Mouse (Mus musculus) right cerebral cortex, postnatal 10 days (tissue): ENCODE measurements around the gene Nedd4.
"Not testable (repeated sequence)": the region's sequence is repeated elsewhere in the genome, so short reads cannot be mapped to it uniquely, and the experiment has no call there.

Experiments used
- DNase-seq, 2 experiments: peaks; one replicate each; pipeline ENCODE4 v3.0.0; 2021; ENCODE audit warnings: low spot score in 2 of 2

Gene Nedd4

GRCm38 (mm10) chr9:72652961-72653360, 9.2 kb upstream of the Nedd4 start:
- no peak for DNase-seq

GRCm38 (mm10) chr9:72653533-72653932, 8.6 kb upstream of the Nedd4 start:
- DNase-seq, result no peak

GRCm38 (mm10) chr9:72654593-72655242, 7.4 kb upstream of the Nedd4 start:
- peak; percentile 59 to 65 for DNase-seq

GRCm38 (mm10) chr9:72655602-72656001, 6.5 kb upstream of the Nedd4 start:
- DNase-seq, result no peak

- no peak for DNase-seq
Observed at GRCm38 (mm10) chr9:72656491-72656890, 5.7 kb upstream of the Nedd4 start.

GRCm38 (mm10) chr9:72656940-72657339, 5.2 kb upstream of the Nedd4 start:
- DNase-seq, result no peak

GRCm38 (mm10) chr9:72657694-72658093, 4.5 kb upstream of the Nedd4 start:
- DNase-seq, result no peak

- no peak for DNase-seq
Observed at GRCm38 (mm10) chr9:72660139-72660538, 2.0 kb upstream of the Nedd4 start.

GRCm38 (mm10) chr9:72660911-72661310, 1.2 kb upstream of the Nedd4 start:
- no peak for DNase-seq

GRCm38 (mm10) chr9:72661561-72661894, 618 bp upstream of the Nedd4 start:
- no peak for DNase-seq

- peak; percentile 82 to 89 for DNase-seq
Observed at GRCm38 (mm10) chr9:72662691-72663533, 766 bp downstream of the Nedd4 start.

- no peak for DNase-seq
Observed at GRCm38 (mm10) chr9:72663534-72663918, 1.4 kb downstream of the Nedd4 start.

GRCm38 (mm10) chr9:72664409-72665351, 2.5 kb downstream of the Nedd4 start:
- peak in 1 of 2 experiments; percentile 65 for DNase-seq

- DNase-seq, result no peak
Observed at GRCm38 (mm10) chr9:72665517-72665916, 3.4 kb downstream of the Nedd4 start.

GRCm38 (mm10) chr9:72666352-72667021, 4.3 kb downstream of the Nedd4 start:
- not testable (repeated sequence) for DNase-seq

GRCm38 (mm10) chr9:72667126-72667525, 5.0 kb downstream of the Nedd4 start:
- peak in 1 of 2 experiments; percentile 17 for DNase-seq

- DNase-seq, result no peak
Observed at GRCm38 (mm10) chr9:72669383-72669782, 7.2 kb downstream of the Nedd4 start.

GRCm38 (mm10) chr9:72672361-72672760, 10.2 kb downstream of the Nedd4 start:
- DNase-seq, result peak; percentile 86 to 89

- DNase-seq, result no peak
Observed at GRCm38 (mm10) chr9:72674957-72675744, 13.0 kb downstream of the Nedd4 start.

GRCm38 (mm10) chr9:72675745-72676200, 13.6 kb downstream of the Nedd4 start:
- no peak for DNase-seq

- no peak for DNase-seq
Observed at GRCm38 (mm10) chr9:72677659-72678058, 15.5 kb downstream of the Nedd4 start.
